Mouse (Mus musculus): ENCODE results near the gene Fnbp1.

Fnbp1 gene

GRCm38 (mm10) chr2:31025458-31025857, 116.3 kb downstream of the Fnbp1 start:
- no peak for DNase-seq (ENCODE audit: low read depth, low spot score)

- DNase-seq (ENCODE audit: low read depth, low spot score), result peak; percentile 36
Observed at GRCm38 (mm10) chr2:31024618-31025370, 117.0 kb downstream of the Fnbp1 start.

GRCm38 (mm10) chr2:31023940-31024339, 117.9 kb downstream of the Fnbp1 start:
- DNase-seq (ENCODE audit: low read depth, low spot score), result no peak

- no peak for DNase-seq (ENCODE audit: low read depth, low spot score)
Observed at GRCm38 (mm10) chr2:31020202-31020601, 121.6 kb downstream of the Fnbp1 start.

- DNase-seq (ENCODE audit: low read depth, low spot score), result no peak
Observed at GRCm38 (mm10) chr2:31019011-31019410, 122.8 kb downstream of the Fnbp1 start.

GRCm38 (mm10) chr2:31018519-31018918, 123.3 kb downstream of the Fnbp1 start:
- no peak for DNase-seq (ENCODE audit: low read depth, low spot score)

- DNase-seq (ENCODE audit: low read depth, low spot score), result no peak
Observed at GRCm38 (mm10) chr2:31017625-31018317, 124.0 kb downstream of the Fnbp1 start.

- no peak for DNase-seq (ENCODE audit: low read depth, low spot score)
Observed at GRCm38 (mm10) chr2:31013371-31014120, 128.3 kb downstream of the Fnbp1 start.

GRCm38 (mm10) chr2:31007208-31007607, 134.6 kb downstream of the Fnbp1 start:
- no peak for DNase-seq (ENCODE audit: low read depth, low spot score)

GRCm38 (mm10) chr2:31006434-31006833, 135.4 kb downstream of the Fnbp1 start:
- DNase-seq (ENCODE audit: low read depth, low spot score), result no peak

GRCm38 (mm10) chr2:31005453-31005852, 136.4 kb downstream of the Fnbp1 start:
- DNase-seq (ENCODE audit: low read depth, low spot score), result no peak

GRCm38 (mm10) chr2:31002857-31003256, 139.0 kb downstream of the Fnbp1 start:
- no peak for DNase-seq (ENCODE audit: low read depth, low spot score)

GRCm38 (mm10) chr2:30998443-30999260, 143.2 kb downstream of the Fnbp1 start:
- no peak for DNase-seq (ENCODE audit: low read depth, low spot score)

GRCm38 (mm10) chr2:30995432-30995996, 146.3 kb downstream of the Fnbp1 start:
- no peak for DNase-seq (ENCODE audit: low read depth, low spot score)

GRCm38 (mm10) chr2:30994853-30995252, 147.0 kb downstream of the Fnbp1 start:
- no peak for DNase-seq (ENCODE audit: low read depth, low spot score)

GRCm38 (mm10) chr2:30990221-30990620, 151.6 kb downstream of the Fnbp1 start:
- no peak for DNase-seq (ENCODE audit: low read depth, low spot score)

- DNase-seq (ENCODE audit: low read depth, low spot score), result no peak
Observed at GRCm38 (mm10) chr2:30985111-30986020, 156.4 kb downstream of the Fnbp1 start.

- no peak for DNase-seq (ENCODE audit: low read depth, low spot score)
Observed at GRCm38 (mm10) chr2:30983024-30983423, 158.8 kb downstream of the Fnbp1 start.

GRCm38 (mm10) chr2:30981790-30982513, 159.9 kb downstream of the Fnbp1 start, which contains the start of the genes BC005624 and Usp20:
Gene BC005624, minus strand, starts transcription at chr2:30982201.
Gene Usp20, plus strand, starts transcription at chr2:30982279.
- DNase-seq (ENCODE audit: low read depth, low spot score), result peak; percentile 100

Measured in embryo, embryonic 11.5 days (tissue).